Mouse (Mus musculus) lung, adult 2 months (tissue): ENCODE data around the gene Nbl1.

Experiments used
- CTCF ChIP-seq: fragments of 200-500 bp; IDR thresholded peaks from 2 replicates; pipeline ENCODE4 v1.5.1; 2011; ENCODE audit warnings: mild to moderate bottlenecking, low read length, control low read depth; ENCODE audit not compliant: insufficient read depth
- POLR2A ChIP-seq: fragments of 200-500 bp; IDR thresholded peaks from 2 replicates; pipeline ENCODE4 v1.6.1; 2011; ENCODE audit warnings: low read depth, mild to moderate bottlenecking, control low read depth, low read length, borderline replicate concordance; ENCODE audit errors: extremely low read depth

DNA sequence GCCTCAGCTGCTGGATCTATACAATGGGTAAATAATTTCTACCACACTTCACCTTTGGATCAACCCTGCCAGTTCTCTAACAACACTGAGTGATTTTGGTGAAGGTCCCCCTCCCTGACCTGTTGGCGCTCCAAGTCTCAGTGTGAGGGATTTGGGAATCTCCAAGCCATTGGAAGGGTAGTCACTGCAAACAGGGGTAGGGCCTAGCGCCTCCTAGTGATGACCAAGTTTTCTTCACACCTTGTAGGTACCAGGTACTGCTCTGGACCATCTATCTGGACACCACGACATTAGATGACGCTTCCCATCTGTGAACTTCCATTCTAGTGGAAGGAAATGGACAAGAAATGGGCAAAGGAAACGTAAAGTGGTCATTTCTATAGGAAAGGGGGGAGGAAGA lies 16.9 kb downstream of the Nbl1 start:
- TF ChIP-seq POLR2A (no peak), CTCF (peak; percentile 31; the same call in 1 of the 2 replicates)
